Mouse (Mus musculus) embryo, embryonic 10 days (tissue): ENCODE data around the gene Tmem132b.
A peak's percentile ranks its signal among the peaks of the same experiment; 100 is the strongest.
"Not testable (repeated sequence)": the region's sequence is repeated elsewhere in the genome, so short reads cannot be mapped to it uniquely, and the experiment has no call there.

ENCODE experiments used
- DNase-seq: peaks from one replicate; pipeline ENCODE4 v3.0.0-alpha.2; 2015; ENCODE audit warnings: low spot score

Gene Tmem132b

DNA sequence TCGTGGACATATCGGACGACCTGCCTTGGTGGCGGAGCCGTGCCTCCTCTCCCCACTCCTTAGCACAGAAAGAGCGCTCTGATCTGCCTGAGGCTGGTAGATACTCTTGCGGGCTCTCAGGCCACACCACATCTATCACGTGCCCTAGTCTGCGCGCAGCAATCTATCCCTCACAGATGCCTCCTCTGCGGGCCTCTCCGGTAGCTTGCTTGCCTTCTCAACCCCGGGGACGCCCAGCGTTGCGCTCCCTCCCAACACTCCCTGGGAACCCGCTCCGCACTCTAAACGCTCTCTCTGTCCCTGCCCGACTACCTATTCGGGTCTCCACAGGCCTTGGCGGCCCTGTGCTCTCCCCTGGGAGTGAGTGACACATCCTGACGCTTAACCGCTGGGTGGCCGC, at the start of gene Tmem132b:
Tmem132b (plus strand) TSS at position 141 of the 400 bp plus-strand sequence.
- peak; percentile 58 for DNase-seq

DNA sequence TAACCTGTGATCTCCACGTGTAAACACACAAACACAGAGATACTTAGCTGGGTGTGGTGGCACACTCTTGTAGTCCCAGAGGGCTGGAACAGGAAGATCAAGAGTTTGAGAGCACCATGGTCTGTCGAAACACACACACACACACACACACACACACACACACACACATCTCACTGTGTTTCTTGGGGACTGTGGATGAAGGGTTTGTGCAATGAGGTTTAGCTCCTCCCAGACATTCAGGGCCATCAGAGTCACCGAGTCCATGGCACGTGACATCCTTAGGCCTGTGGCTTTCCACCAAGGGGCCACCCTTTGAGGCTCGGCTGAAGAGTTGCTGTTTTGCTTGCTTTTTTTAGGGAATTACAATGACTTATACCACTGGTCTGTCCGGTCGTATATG, 49.1 kb upstream of the Tmem132b start:
- DNase-seq, result no peak

DNA sequence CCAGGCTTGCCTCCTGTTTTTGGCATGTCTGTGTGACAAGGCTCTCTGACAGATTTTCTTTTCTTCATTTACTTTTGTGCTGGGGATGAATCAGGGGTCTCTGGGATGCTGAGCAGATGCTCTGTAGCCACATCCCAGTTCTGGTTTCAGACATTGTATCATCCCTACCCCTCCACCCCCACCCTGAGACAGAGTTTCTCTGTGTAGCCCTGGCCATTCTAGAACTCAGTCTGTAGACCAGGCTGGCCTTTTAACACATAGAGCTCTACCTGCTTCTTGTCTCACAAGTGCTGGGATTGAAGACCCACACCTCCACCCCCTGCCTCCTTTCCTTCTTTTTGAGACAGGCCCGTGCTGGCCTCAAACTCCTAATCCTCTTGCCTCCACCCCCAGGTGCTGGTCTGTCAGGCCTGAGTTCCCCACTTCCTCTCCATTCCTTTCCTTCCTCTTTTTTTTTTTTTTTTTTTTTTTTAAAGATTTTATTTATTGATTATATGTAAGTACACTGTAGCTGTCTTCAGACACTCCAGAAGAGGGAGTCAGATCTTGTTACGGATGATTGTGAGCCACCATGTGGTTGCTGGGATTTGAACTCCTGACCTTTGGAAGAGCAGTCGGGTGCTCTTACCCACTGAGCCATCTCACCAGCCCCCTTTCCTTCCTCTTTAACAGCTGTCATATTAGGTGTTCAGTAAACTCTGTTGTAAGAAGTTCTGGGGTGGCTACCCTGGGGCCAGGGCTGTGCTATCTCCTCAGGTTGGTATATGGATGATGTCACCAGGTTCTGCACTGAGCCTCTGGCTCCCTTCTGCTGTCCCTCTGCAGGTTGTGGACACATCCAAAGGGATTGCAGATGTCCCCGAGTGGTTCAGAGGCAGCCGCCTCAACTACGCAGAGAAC, 47.6 kb upstream of the Tmem132b start:
- DNase-seq, result no peak

DNA sequence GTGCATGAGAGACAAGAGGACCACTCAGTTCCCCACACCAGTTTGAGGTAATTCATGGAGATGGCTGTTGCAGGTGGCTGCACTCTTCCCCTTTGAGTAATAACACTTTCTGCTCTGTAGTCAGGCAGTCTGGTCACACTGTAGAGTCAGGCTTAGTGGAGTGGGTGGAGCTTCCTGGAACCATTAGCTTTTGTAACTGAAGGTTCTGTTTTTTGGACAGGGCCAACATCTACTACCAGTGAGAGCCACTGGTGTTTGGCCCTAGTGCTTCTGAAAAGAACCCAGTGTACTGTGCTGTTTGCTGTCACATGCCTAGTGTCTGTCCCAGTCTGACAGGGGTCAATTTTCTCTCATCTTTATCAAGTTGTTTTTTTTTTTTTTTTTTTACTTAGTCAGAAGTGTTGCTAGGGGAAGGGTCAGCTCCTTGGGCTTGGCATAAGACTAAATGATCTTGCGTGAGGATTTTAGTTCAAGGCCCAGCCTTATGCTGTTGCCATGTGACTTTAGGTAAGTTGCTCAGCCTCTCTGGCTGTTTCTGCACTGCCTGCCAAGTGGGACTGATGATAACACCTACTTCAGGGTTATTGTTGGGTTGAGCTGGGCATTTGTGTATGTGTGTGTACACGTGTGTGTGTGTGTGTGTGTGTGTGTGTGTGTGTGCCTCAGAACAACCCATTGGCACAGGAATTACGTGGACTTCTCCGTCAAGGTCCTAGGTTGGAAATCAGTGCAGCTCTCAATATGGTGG, 46.4 kb upstream of the Tmem132b start:
- DNase-seq, result no peak

DNA sequence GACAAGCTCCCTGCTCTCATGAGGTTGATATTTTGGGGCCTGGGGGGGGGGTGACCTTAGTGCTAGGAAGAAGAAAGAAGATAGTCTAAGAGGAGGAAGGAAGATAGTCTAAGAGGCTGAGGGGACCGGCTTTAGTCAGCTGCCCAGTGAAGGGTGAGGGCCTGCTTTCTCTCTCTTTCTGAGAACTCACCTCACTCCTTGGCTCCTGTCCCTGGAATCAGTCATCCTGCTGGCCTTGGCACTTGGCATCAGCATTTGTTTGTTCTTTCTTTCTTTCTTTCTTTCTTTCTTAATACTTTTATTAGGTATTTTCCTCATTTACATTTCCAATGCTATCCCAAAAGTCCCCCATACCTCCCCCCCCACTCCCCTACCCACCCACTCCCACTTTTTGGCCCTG, 45.5 kb upstream of the Tmem132b start:
- no peak for DNase-seq

DNA sequence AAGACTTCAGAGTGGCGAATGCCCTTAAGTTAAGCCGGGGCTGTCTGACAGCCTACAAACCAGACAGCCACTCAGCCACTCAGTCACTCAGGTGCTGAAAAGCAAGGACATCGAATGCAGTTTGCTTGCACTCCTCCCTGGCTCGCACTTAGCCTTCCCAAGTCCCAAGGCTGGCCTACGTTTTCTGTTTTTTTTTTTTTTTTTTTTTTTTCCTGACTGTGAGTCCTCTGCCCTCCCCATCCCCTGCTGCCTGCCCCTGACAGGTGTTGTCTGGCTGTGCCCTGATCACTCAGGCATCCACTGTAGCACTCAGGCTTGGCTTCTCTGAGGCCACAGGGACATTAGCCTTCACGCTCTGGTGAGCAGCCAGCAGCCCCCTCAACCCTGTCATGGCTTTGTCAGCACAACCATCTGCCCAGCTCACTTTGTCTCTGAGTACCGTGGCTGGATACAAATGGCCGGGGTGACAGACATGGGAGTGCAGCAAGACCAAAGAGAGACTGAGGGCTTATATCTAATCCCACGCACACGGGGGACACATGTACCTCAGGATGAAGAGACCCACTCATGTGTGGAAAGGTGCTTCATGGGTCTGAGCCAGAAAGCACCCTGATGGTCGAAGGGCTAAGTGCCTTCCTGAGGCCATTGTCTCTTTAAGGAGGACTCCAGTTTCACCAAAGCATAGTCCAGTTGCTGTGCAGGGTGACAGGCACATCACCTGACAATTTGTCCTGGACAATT, 44.0 kb upstream of the Tmem132b start:
- peak; percentile 53 for DNase-seq

DNA sequence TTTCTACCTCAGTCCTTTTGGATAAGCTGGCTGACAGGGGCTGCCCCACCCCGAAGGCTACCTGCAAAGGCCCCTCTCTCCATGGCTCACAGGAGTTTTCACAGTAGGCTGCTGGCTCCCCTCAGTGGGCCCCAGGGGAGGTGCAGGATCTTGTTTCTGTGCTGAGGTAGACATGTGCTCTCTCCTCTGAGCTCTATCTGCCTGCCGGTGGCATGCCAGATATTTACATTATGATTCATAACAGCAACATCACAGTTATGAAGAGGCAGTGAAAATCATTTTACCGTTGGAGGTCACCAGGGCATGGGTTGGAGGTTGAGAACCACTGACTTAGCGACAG, 43.5 kb upstream of the Tmem132b start:
- no peak for DNase-seq

DNA sequence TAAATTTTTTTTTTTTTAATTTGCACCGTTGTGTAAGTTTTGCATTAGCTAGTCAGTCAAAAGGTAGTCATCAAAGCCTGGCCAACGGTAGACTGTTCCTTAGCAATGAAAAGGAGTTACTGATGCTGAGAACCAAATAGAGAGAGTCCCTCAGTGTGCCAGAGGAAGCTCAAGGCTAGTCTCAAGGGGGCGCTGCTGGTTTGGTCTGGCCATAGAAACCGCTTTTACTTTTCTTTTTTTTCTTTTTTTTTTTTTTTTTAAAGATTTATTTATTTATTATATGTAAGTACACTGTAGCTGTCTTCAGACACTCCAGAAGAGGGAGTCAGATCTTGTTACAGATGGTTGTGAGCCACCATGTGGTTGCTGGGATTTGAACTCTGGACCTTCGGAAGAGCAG, 42.6 kb upstream of the Tmem132b start:
- DNase-seq, result not testable (repeated sequence)

DNA sequence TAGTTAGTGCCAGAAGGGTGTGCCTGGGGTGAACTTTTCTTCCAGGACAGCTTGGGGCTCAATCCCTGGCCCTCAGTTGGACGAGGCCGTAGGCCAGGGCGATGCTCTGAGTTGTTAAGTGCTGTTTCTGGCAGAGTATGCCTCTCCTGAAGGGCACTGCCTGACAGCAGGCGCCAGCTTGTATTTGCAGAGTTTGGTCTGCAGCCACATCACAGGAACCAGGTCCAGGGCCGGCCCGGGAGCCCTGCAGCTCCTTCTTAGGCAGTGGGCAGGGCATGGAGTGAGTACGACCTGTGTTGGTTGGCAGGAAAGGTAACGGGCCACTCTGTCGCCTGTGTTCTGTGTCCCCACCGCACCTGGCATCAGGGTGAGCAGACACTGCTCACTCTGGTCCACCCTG, 40.5 kb upstream of the Tmem132b start:
- no peak for DNase-seq

DNA sequence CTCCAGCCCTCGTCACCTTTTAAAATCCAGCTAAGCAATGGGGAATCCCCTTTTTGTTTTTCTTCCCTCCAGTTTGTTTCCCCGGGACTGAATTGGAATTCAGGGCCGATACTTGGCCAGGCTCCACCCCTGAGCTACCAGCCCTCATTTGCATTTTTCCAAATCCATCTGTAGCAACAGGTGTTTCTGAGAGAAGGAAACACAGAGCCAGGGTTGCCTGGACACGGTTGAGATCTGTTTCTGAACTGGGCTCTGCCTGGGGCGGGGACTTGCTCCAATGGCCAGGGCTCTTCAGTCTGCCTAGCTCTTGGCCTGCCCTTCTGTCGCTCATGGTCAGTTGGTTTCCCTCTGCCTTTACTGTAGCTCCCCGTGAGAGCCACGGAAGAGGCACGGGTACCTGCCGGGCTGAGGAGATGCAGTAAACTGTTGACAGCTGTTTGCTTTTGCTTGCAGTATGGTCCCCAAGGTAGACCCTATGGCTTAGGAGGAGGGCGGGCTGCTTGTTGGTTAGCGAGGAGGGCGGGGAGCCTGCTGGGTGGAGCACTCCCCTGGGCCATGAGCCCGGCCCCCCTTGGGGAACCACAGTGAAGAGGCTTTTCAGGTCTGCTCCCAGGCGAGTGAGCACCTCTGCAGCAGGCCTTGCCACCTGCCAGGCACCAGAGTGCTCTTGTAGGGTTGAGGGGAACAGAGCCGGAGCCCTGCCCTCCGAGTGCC, 39.0 kb upstream of the Tmem132b start:
- DNase-seq, result no peak

DNA sequence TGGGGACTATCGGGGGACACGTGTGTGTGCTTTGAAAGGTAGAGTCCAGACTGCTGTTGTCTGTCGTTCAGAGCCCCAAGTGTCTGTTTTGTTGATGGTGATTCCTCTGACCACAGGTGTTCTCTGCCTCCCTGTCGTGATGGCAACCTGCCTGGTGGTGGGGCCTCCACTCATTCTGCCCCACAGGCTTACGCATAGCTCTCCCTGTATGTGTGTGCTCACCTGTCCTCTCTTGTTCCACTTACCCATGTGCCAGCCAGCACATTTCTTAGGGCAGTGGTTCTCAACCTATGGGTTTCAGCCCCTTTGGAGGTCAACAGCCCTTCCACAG, 38.5 kb upstream of the Tmem132b start:
- no peak for DNase-seq

DNA sequence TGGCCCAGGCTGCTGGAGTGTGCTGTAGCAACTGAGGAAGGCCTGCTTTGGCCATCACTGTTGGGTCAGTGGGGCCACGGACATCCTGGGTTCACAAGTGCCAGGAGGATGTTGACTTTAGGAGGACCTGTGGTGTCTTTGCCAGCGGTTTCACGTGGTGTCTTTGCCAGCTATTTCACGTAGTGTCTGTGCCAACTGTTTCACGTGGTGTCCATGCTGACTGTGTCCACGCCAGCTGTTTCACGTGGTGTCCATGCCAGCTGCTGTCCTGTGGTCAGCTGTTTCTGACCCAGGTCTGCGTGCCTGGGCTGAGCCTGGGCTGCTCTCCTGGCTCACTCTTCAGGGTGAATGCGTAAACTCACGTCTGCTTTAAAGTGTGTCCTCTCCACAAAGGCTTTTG, 35.9 kb upstream of the Tmem132b start:
- no peak for DNase-seq

DNA sequence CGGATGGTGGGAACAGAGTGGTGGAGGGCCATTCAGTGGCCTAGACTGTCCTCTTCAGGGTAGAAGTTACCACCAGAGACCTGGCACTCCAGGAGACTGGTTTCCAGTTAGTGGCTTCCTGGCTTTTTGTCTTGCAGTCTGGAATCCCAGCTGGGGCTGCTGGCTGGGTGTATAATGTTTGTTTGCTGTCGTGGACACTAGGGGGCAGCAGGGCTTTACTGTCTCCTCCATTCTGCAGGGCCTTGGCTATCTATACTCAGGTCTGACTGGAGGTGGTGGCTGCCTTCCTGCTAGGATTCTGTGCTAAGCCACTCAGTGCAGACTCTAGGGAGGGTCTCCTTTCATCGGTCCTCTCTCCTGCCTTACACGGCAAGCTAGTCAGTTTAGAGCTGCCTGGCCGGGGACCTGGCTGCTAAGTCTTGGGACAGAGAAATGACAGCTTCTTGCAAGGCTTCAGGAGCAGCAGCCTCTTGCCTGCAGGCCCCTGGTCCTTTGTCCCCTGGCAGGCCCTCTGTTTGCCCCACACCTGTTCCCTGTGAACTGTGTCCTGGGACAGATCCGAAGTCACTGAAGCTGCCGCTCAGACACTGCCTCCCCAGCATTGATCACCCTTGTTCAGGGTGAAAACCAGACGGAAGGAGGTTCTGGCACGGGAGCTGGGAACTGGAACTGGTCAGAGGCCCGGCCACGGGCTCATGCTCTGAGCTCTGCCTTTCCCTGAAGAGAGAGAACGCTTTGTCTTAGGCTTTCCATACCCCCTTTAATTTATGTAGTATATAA, 33.6 kb upstream of the Tmem132b start:
- DNase-seq, result peak; percentile 78

DNA sequence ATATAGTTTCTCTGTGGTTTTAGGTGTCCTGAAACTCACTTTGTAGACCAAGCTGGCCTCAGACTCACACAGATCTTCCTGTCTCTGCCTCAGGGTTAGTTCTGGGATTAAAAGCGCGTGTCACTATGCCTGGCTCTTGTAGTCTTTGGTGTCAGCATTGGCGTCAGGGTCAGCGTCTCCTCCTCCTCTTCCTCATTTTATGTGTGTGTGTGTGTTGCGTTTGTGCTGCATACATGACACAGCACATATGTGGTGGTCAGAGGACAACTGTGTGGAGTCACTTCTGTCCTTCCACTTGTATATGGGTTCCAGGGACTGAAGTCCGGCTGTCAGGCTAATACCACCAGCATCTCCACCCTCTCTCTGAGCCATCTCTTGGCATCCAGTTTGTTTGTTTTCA, 30.1 kb upstream of the Tmem132b start:
- no peak for DNase-seq

DNA sequence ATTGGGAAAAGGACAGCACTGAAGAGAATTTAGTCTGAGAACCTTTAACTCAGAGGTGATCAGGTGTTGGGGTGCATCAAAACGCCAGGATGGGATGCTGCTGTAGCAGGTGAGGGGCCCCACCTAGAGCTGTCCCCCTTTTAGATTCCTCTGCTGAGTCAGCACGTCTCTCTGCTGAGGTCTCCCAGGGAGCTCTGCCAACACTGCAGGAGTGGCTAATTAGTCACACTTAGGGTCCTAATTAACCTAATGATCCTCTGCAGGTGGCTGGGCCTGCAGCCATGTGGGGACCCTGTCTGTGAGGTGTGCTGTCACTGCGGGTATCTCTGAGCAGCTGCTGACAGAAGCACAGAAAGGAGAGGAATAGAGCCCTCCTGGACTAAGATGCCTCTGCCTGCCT, 29.4 kb upstream of the Tmem132b start:
- DNase-seq, result no peak

DNA sequence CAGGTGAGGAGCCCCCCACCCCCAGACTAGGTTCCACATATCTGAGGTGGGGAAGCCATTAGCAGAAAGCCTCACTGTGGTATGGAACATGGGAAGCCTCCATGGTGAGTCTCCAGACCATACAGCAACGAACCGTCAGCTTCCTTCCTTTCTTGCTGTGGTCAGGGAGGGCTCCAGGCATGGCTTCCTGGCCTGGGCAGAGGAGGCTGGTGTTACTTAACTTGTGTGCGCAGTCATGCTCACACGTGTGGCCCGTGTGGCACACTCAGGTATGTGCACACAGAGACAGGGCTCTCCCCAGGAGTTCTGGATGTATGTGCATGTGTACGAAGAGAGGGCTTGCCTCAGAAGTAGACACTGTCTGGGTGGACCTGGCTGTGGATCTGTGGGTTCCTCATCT, 27.9 kb upstream of the Tmem132b start:
- DNase-seq, result no peak

DNA sequence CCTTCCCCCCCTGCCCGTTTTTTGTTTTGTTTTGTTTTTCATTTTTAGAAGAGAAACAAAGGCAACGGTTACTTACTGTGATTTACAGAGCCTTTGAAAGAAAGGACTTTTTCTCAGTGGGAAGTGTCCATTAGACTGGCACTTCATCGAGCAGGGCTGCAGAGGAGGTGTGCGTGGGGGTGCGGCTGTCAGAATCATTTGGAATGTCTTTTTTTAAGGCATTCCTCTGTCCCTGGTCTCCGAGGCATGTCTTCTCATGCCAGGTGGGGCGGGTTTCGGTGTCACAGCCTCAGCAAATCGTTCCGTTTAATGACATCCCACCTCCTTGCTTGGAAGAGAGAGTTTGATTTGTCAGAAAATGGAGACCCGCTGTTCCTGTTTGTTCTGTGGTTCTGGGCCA, 26.9 kb upstream of the Tmem132b start:
- DNase-seq, result no peak

DNA sequence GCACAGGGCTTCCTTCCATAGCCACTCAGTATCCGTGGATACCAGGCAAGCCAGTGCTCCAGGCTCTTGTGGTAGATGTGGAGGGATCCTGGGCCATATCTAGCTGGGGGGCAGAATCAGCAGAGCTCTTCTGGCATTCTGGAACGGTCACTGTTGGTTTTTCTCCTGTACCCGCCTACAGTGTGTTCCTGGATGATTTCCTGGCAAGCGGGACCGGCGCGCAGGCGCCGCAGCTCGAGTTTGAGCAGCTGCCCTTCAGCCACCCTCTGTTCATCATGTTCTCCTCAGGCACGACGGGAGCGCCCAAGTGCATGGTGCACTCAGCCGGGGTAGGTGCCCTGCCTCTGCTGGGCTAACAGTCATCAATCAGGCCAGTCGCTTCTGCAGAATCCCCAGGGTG, 25.6 kb upstream of the Tmem132b start:
- no peak for DNase-seq

DNA sequence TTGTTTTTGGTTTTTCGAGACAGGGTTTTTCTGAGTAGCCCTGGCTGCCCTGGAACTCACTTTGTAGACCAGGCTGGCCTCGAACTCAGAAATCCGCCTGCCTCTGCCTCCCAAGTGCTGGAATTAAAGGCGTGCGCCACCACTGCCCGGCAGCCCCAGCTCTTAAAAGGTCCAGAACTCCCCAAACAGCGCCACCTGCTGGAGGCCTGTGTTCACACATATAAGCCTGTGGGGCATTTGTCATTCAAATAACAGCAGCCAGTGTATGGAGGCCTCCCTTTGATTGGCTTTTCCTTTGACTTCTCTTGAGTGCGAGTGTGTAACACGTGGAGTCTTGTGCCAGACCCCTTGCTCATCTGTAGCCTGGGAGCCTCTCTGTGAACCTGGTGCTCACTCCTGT, 24.0 kb upstream of the Tmem132b start:
- DNase-seq, result no peak

DNA sequence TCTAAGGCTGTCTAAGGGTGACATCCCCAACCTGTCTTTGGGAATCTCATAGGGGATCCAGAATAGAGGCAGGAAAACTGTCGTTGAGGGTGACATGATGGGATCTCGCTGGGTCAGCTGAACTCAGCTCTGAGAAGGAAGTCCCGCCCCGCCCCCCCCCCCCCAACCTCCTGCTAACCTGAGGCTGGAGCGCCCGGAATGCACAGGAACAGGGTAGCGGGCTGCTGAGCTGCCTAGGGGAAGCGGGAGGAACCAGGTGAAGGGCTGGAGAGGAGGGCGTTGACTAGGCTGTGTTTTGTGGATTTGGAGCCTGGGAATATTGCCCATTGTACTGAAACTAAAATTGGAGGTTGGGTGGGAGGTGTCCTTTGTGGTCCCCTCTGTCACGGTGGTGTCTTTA, 23.6 kb upstream of the Tmem132b start:
- no peak for DNase-seq

DNA sequence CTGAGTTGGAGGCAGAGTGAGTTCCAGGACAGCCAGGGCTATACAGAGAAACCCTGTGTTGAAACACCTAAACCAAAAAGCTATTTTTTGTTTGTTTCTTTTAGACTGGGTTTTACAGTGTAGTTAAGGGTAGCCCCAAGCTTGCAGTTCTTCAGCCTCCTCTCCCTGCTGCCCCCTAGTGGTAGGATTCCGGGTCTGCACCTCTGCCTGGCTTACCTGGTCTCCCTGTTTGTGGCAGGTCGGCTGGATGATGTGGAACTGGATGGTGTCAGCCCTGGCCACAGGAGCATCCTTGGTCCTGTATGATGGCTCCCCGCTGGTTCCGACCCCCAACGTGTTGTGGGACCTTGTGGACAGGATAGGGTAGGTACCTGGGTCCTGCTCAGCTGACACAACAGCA, 22.0 kb upstream of the Tmem132b start:
- DNase-seq, result peak; percentile 65

DNA sequence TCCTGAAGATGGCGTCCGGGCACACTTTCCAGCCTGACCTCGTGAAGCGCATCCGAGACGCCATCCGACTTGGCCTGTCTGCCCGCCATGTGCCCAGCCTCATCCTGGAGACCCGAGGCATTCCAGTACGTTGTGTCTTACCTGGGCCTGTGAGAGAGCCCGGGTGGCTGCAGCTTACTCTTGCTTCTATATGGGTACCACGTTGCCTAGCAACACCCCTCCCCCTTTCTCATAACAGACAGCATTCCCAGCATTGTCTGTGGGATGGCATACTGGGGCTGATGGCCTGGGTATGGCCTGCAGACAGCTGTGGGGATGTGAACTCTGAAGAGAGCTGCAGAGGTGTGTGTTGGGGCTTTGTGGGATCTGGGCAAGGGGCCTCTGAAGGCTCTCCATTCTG, 16.6 kb upstream of the Tmem132b start:
- DNase-seq, result no peak
